Mouse (Mus musculus) common myeloid progenitor, adult 5-6 weeks (primary cell): Measurements from ENCODE around the gene Cdh12. TPM values are rescaled to one million over a fixed set of nuclear protein-coding genes. Genes with fewer than 3 reads are reported as not detected.

Source experiments
- total RNA-seq: library from RNA; stranded (forward); fragments of 200-1000, 187-1606 nt; gene quantifications from 2 replicates; pipeline ENCODE4 v1.2.3, GENCODE M21; 2017

Cdh12 gene
- total RNA-seq, 1 experiment from 2014 or later = not detected

Other genes with a start within 250 kb of the Cdh12 start
- 0.15 and 0.18 TPM in 2 replicates for gene Acot10, start 217.5 kb downstream of the Cdh12 start, total RNA-seq